Mouse (Mus musculus): ENCODE measurements at regions not wholly inside any gene's neighbourhood (a gene's known extent, or its start where the extent isn't known, plus 50 kb on each side); places are given as distances from the start of the nearest gene placed in this dataset.

DNA sequence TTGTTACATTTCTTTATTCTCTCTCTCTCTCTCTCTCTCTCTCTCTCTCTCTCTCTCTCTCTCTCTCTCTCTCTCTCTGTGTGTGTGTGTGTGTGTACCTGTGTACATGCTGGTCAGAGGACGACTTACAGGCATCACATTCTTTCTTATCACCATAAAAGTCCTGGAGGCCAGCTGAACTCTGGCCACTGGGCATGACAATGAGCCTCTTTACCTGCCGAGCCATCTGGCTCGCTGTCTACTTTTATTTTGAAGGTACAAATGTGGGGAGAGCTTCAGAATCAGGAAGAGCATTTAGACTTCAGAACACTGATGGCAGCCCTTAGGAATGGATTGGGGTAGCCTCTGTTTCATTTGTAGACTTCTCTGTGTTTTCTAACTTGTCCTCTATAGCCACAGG is 171.0 kb downstream of the Zfp36l1 start:
- no peak for DNase-seq

DNA sequence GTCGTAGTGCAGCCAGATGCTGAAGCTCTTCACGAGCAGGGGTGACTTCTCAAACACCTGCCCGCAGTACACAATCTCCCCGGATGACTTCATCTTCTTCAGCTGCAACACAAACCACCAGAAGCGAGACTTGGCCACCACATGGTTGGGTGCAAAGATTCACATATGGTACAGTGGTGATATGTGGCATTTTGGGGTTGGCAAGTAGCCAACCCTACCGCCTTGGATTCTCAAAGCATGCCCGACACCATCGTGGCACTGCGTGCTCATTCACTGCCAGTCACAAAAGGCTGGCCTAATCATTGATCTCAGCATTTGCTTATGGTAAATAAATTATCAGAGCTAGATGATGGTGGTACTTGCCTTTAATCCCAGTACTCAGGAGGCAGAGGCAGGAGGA is 173.4 kb downstream of the Zfp36l1 start:
- no peak for DNase-seq

DNA sequence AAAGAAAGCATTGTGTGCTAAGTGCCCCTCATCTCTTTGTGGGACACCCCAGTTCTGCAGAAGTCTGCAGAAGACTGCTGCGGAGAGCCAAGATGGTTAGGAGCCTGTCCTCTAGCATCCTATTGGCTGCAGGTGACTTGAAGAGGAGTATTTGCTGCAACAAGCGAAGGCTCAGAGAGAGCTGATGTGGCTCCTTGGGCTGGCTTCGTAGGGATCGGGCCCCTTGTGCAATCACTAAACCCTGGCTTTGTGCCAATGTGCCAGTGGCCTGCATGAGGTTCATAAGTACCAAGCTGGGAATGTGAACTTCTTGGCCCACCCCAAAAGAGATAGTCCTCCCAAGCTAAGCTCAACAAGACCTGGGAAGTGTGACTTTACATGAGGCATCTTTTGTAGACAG is 174.9 kb downstream of the Zfp36l1 start:
- no peak for DNase-seq

DNA sequence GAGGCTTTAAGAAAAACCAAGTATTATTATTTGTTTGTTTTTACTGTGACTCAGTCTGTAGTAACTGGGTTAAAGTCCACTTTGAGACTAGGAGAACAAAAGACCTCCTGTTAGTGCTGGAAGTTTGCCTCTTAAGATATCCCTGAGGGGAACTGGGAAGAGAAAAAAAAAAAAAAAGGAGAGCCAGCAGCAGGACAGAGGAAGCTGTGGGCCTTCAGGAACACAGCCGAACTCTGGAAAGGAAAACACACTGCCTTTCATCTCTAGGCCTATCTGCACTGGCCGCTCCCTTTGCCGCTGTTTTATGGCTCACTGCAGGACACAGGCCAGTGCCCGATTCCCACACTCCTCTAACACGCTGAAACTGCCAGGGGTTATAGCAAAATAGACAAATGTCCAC is 176.1 kb downstream of the Zfp36l1 start:
- DNase-seq, result no peak

DNA sequence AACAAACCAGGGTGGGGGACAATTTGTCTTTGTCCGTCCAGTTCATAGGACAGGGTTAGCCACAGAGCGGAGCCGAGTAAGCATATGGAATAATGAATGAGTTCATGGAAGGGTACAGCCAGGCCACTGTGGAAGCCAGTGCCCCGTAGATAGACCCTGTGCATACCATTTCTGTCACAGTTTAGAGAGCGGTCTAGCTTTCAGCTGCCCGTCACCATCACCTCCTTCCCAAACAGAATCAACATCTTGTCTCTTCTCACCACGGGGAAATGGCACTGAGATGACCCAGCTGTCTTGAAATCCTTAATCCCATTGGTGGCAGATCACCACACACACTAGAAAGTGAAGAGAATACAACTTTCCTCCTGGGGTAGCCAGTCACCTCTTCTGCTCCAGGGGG is 178.7 kb downstream of the Zfp36l1 start:
- no peak for DNase-seq

DNA sequence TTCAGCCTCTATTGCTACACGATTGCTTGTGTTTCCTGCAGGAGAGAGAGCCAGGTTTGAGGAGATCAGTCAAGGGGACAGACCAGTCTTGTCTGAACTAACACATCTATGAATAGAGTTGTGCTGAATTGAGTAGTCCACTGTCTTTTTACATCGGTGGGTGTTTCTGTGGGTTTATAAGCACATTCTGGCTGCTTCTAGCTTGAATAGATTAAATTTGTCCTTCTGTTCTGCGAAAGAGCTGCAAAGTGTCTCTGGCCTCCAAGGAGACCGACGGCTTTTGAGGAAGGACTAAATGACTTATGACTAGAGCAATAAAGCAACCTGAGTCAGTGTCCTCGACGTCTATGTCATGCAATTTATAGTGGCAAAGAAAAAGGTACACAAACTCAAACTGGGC is 179.9 kb downstream of the Zfp36l1 start:
- no peak for DNase-seq

DNA sequence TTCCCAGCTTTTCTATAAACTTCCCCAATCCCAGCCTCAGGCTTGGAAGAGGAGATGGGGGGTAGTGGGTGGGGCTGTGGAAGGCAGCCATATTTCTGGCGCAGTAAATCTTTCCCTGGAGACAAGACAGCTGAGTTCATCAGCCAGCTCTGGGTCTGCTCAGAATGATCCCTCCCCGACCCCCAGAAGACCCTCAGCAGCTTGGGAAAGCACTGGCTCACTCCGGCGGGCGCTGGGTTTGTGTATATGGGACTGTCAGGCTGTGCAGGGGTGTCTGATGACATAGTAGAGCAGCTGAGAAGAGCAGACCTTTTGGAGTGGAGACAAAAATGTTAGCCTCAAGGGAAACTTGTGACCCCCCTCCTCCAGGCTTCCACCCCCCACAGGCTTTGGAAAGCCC is 181.4 kb downstream of the Zfp36l1 start:
- no peak for DNase-seq

DNA sequence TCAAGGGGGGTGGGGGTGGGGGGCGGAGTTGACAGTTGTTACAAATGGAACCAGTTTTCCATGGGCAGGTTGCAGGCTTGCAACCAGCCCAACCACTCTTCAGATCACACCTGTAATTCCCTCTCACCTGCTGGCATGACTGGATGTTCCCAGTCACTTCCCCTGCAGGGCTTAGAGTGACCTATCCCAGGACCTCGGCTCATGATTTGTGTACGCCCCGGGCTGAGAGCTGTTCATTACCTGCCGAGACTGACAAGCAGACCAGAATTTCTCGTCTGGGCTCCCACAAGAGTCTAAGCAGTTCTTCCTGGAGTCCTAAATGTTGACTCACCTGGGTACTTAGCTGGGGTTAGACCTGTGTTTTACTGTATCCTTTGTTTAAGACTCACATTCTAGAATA is 183.0 kb downstream of the Zfp36l1 start:
- DNase-seq, result no peak

DNA sequence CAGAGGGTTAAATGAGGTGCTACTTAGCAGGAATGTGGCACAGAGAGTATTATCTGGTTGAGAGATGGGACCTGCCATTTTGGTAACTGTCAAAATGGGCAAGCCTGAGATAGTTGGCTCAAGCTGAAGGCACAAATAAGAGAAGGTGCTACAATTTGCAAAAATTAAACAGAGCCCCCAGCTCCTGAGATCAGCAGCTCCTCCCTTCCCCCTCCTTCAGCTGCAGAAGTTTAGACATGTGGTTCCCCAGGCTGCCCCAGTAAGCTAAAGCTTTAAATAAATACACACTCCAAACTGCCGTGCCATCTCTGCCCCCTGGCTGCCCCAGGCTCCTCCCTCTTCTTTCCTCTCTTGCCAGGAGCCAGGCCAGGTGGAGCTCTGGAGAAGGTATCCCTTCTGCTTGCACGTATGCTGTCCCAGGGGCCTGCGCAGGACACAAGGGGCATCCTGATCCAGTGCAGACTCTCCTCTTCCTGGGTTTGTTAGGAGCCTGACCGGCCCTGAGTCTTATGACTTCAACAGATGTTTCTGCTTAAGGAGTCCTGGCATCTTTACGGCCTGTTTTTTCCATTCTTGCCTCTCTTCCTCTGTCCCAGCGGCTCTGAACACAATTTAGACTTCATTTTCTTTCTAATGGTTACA is 184.0 kb downstream of the Zfp36l1 start:
- no peak for DNase-seq

DNA sequence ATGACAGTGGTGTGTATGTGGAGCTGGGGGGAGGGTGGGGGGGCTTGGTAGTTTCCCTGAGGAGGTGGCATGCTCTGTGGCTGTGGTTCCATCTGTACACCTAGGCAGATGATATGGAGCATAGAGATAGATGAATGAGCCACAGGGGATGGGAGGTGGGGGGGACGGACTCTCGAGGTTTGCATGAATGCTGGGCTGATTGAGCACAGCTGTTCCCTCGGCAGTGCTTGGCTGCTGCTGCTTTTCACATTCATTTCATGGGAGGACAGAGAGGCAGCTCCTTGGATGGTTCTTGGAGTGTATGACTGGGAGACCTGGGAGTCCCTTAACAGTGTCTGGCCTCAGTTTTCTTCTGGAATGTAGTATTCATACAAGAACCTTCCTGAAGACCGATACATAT is 184.5 kb downstream of the Zfp36l1 start:
- DNase-seq, result no peak

DNA sequence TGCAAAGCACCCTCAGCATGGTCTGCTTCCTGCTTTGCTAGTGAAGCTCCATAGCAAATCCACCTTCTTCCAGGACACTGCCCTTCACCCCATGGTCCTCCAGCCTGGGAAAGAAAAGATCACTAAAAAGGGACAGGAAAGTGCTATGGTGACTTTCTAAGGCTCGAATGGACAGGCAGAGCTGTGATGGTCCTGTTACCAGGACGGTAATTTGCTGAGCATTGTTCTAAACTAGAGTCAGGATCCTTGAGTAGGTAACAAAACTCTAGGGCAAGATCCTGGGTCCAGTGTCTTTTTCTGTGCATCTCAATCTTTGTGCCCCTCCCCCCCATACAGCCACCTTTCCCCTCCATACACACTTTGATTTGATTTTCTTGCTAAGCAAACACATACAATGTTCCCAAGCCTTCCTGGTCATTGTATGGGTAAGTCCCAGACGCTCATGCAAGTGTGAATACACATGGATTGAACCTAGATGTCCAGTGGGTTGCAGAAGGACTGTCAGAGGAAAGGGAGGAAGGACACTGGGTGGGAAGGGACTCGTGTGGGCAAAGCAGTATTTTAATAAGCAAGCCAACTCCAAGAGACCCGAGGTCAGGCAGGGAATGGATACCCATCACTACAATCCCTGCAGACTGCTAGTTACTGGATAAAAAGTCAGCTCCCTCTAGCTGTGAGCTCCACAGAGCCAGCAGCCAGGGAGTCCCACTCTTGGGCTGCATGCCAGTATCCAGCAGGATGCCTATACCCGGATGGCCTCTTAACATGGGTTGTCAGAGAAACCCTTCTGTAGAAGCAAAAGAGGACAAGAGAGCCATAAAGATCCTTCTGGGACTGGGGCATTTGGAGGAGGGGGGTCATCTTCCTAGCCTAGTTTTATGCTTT is 186.9 kb downstream of the Zfp36l1 start:
- DNase-seq, result no peak

DNA sequence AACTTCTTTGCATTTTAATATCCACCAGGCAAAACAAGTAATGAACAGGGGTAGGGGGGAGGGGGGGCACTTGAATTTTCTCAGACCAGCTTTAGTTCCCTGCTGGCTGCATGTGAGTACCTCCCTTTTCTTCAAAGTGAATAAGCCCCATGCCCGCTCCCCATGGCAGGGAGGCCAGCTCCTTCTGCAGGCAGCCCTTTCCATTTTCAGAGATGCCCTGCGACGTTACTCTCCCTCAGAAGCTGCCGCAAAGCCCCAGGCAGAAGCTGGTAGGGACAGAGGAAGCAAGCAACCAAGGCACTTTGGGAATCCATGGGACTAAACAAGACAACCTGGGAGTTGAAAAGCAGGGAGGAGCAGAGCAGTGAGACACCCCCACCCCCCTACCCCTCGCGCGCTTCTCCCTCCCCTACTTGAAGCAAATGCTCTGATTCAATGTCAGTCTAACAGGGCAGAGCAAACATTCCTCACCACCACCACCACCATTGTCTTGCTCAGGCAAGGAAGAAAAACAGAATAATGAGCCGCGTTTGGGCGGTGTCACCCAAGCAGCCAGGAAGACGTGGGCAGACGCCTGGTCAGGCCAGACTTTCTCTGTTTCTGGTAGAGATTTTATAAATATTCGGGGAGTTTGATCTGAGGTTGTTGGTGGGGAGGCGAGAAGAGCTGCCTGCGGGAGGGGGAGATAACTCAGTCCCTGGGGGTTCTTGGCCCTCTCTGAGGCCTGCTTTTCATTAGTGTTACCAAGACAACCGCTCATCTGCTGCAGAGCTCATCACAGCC is 187.7 kb downstream of the Zfp36l1 start:
- no peak for DNase-seq

DNA sequence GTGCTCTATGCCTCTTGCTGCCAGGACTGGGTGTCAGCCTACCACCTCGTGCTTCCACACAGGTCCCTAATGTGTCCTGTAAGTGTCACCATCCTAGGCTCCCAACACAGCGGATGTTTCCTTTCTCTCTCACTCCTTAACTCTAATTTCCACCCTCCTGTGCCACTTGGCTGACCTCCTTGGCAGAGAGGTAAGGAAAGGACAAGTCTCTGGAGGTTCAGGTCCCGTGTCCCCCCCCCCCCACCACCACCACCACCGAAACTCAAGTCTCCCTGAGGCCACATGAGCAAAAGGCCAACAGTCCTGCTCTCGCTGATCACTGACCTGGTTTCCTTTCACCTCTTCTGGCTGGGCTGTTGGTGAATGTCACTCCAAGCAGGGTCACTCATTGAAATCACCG is 189.0 kb downstream of the Zfp36l1 start:
- DNase-seq, result no peak

DNA sequence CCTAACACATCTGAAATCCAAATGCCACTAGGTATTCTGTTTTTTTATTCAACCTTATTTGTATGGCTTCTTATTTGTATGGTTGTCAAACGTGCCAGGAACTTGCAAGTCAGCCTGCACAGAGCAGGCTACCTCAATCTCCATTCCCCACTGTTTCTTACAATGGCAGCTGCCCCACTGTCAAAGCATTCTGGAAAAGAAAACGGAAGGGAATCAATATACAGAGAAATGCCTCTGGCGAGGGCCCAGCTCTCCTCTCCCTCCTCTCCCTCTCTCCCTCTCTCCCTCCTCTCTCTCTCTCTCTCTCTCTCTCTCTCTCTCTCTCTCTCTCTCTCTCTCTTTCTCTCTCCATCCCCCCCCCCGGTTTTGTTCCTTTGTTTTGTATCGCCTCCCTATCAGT is 191.0 kb downstream of the Zfp36l1 start:
- no peak for DNase-seq

DNA sequence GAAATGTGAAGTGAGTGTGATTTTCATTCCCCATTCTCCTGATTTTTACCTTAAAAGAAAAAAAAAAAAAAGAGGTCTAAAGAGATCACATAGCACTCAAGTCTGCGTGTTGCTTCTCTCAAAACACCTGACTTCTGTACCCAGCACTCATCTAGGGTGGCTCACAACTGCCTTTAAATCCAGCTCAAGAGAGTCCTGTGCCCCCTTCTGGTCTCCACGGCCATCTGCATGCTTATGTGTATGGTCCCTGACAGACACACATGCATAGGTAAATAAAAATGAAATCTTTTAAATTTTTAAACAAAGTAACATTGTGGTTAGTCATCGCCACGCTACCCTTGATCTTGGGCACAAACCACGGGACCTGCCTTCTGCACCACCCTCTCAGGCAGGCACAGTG is 193.8 kb downstream of the Zfp36l1 start:
- DNase-seq, result no peak

DNA sequence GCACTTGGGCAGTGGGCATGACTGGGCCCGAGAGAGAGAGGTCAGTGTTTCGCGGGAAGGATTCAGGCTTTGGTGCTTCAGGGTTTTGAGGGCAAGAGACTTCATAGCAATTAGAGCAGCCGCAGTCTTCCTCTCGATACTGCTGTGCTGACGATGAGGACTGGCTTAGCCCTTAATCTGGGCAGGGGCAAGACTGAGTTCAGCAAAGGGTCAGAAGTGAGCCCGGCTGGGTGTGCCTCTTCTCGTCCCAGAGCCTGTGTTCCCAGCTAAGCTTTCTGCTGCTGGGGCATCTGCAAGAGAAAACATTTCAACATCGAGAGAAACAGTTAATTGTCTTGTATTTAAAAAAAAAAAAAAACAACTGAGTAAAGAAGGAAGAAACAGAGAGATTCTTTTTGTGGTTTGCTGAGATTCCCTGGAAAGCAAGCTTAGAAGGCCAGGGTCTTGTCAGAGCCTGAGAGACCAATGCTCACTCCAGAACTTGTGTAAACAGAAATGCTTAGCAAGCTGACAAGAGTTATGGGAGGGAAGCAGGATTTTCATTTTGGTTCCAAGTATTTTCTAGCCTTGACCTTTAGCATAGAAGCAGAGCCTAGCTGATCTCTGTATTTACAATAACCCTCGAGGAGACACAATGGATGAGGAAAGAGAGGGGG is 195.1 kb downstream of the Zfp36l1 start:
- no peak for DNase-seq

DNA sequence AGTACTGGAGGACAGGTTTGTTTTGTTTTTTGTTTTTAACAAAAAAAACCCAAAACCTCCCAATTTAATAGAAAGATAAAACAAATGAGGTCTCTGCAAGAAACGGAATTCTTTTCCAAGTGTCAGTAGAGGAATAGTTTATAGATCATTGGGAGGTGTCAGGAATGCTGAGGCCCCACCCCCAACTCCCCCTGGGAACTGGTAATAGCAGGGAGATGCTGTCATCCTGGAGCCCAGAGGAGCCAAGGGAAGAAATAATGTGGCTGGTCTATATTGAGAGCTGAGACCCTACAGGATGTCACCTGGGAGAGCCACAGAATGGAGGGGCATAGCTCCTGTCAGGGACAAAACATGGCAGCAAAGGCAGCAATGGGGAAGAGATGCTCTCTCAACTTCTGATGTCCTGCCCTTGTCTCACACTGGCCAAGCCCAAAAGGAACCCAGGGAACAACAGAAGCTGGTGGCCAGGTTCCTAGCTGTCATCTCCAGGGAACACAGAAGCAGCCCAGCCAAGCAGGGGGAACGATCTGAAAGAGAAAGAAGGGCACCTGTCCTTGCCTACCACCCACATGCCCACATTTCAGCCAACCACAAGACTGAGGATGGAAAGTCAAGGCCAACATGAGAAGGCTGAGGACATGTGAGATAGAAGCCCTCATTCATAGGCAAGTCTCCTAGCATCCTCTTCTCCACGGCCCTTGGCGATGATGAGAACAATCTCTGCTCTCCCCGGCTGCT is 195.7 kb downstream of the Zfp36l1 start:
- no peak for DNase-seq

DNA sequence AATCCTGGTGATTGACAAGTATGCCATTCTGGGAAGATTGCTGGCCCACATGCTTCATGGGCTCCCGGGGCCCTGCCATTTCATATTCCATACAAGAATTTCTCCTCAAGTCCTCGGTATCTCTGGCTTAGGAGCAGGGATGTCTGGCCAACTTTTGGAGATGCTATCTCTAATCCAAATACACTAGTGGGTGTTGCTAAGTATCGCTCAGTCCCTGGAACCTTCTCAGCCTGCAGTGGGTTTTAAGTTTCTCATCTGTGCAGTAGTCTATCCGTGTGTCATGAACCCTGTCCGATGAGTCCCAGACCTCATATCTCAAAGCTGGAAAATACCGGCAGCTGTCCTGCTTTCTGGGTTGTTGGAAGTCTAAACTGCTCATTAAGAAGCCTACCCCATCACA is 198.9 kb downstream of the Zfp36l1 start:
- no peak for DNase-seq

DNA sequence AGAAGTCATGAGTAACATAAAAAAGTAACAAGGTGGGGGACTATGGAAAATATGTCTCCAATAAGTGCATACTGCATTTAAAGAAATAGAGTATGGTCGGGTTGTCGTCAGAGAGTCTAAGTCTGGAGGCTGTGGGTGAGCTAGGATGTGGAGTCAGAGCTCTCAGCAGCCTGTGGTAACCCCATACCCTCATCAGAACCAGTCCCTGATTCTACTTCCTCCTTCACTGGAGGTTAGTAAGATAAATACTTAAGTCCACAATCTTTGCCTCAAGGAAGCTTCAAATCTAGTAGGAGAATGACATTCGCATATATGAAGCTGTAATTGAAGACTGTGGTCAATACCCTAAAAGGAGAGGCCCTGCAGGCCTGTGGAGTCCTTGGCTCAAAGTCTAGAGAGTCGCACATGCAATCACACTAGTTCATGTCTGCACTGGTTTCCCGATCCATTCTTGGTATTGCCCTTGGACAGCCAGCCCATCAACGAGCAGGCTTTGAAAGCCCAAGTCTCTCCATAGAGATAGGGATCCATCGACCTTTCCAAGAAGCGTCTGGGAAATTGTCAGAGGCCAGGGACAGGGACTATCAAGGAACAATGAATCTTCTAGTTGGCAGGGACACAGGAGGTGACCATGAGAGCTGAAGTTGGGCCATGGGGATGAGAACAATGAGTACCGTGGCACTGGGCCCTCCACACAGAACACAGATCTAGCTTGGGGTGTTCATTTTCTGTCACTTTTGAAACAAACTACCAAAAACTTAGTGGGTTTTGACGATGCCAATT is 200.3 kb downstream of the Zfp36l1 start:
- no peak for DNase-seq

DNA sequence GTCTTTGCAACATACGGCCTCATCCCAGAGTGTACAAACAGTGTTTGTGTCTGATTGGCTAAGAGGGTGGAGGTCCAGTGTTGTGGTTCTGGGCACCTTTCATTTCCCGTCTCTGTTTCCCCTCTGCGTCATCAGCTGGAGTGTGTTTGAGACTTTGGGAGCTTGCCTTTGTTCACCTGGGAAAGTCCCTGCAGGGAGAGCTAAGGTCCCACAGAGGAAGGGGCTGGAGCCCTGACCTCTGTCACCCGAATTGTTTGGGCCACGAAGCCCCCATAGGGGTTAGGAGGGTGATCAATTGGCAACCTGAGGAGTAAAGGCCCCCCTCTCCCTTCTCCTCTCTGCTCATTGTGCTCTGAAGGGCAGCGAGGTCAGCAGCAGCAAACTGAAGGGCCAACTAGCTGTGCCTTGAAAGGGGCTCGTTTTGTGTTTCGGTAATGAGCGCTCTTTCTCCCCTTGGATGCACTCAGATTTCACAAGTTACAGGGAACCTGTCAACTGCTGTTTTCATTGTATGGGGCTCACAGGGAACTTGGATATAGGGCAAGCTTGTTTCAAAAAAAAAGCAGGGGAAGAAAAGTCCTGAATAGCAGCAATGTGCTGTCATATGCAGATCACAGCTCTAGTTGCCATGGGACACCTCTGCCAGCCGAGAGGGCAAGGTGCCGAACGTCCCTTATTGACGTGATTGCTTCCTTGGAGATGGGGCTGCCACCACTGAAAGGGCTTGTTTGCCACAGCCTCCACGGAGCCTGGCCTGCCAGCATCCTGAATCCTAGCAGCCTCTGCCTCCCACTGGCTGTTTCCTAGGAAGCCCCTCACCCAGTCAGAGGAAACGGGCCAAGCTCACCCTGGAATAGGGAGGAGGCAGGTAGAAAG is 201.7 kb downstream of the Zfp36l1 start:
- no peak for DNase-seq

DNA sequence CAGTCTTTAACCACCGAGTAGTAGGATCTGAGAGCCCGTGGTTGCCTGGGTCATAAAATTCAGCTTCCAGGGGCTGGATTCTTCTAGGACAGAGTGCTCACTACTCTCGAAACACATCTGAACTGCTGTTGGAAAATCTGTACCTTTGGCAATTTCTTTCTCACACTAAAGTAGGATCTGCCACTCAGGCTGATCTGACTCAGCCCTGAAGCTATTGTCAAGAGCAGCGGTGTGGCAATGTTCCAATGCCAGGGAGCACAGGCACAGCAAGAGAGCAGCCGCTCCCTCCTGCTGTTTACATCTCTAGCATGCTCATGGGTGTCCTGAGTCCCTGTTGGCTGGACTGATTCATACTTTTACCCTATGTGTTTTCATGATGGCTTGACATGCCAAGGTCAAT is 205.2 kb downstream of the Zfp36l1 start:
- DNase-seq, result no peak

All from spleen, adult 18-20 months (tissue).